Mouse (Mus musculus): ENCODE measurements around the gene AW011738. TPM values are rescaled to one million over a fixed set of nuclear protein-coding genes. Genes with fewer than 3 reads are reported as not detected.
A peak's percentile ranks its signal among the peaks of the same experiment; 100 is the strongest.

Gene AW011738
- total RNA-seq, 4 experiments from 2014 or later, result 5.9 to 7.3 (median 6.3) TPM

GRCm38 (mm10) chr4:156197829-156198205 is 5.3 kb upstream of the AW011738 start:
- DNase-seq (ENCODE audit: low spot score in 2 of 2), result peak; percentile 71 to 72

DNA sequence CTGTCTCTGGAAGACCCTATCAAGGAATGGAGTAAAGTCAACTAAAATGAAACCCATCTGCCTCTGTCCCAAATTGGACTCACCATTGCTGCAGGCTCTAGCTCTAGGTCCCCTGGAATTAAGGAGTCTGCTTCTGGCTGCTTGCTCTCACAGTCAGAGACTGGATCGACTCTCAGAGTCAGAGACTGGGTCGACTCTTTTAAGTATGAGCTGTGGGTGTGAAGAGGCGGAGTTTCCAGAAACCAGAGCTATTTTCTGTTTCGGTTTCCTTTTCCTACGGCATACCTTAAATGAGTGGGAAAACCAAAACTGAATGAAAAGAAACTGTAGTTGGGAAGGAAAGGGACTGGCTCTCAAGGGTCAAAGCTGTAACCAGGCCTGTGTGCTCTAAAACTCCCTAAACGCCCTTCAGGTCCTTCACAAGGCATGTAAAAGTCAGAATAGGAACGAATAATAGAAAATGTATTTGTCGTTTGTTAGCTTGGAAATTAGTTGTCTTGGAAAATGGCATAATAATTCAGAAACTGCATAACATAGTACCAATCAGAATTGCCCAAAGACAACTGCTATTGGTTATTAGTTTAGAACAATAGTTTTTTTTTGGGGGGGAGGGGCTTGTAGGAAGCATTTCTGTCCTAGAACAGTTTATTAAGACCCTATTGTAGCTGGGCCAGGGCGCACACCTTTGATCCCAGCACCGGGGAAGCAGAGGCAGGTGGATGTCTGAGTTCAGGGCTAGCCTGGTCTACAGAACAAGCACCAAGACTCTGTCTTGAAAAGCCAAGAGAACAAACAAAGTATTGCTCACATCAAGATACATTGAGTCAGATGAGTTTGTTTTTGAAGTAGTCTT is 2.3 kb upstream of the AW011738 start, which contains the start of gene Isg15:
Gene Isg15 (minus strand): TSS at position 196 of the 853 bp plus-strand sequence.
- no peak for DNase-seq (ENCODE audit: low spot score in 2 of 2)

DNA sequence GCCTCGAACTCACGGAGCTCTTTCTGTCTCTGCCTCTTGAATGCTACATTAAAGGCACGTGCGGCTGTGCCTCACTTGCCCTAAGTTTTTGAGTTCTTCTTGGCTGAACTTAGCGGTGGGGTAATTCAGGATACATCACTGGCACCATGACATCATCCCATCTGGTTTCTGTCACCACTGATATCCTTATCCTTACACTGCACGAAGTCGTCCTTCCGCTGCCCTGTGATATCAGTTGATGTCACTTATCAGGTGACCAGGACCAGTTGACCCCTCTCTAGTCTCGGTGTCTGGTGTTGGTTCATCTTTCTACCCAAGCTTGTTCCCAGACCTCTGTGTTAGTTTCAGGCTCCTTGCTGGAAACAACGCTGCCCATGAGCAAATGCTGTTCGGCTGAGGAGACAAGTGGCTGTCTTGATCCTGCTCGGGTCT is 626 bp upstream of the AW011738 start:
- no peak for DNase-seq (ENCODE audit: low spot score in 2 of 2)

DNA sequence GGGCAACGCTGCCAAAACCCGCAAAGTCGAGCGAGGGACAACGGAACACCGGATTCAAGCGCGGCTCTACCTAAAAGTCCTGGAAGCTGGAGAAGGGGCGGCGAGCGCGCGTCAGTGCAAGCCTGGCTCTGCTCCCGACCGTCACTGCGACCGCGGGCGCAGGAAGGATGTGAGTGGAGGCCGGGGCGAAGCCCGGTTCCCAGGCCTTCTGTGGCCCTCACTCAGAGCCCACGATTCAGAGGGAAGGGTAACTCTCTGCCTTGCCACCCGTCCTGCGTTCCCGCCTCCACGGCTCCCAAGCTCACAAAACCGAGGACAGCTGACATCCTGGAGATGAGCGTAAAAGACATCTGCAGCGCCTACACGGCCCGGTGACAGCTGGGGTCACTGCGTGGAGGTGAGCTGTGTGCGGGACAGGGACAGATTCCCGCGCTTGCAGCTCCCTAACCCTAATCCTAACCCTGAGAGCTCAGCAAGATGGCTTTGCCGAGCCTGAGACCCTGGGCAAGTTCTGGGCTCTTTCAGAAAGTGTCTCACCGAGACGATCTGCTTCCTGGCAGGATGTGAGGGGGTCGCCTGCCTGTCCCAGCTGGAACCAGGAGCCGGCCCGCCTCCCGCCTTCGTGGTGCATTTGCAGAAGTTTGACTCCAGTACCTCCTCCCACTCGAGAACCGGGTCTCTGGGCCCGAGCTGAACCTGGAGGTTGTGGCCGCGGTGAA is 468 bp downstream of the AW011738 start:
- no peak for DNase-seq (ENCODE audit: low spot score in 2 of 2)

- DNase-seq (ENCODE audit: low spot score in 2 of 2), result no peak
Observed at GRCm38 (mm10) chr4:156208872-156209271, 5.8 kb downstream of the AW011738 start.

DNA sequence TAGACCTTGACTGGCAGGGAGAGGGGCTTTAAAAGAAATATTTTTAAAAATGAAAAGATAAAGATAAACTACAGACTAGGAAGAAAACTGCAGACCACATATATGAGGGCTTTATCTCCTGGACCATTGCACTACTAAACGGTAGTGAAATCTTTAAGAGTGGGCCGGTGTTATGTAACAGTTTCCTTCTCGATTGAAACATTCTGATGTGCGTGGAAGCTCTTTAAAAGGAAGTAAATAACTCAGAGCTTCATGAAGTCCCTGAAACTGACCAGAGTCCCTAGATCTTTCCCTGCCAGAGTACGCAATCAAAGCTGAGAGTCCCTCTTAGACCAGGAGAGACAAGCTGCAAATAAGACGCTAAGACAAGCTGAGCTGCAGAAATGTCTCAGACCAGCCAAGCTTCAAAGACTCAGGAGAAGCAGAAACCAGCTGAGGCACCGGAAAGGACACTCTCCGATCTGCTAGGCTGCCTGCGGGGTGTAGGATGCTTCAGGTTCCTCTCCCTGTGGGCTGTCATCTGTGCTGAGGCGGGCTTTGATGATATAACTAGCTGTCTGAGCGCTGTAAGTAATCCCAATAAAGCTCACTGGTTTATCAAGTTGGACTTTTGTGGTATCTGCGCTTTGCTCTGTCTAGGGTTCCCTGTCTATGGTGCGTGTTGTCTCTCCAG is 7.0 kb downstream of the AW011738 start:
- no peak for DNase-seq (ENCODE audit: low spot score in 2 of 2)

GRCm38 (mm10) chr4:156213134-156213533 is 10.0 kb downstream of the AW011738 start:
- DNase-seq (ENCODE audit: low spot score in 2 of 2), result no peak

- DNase-seq (ENCODE audit: low spot score in 2 of 2), result no peak
Observed at GRCm38 (mm10) chr4:156215649-156216048, 12.5 kb downstream of the AW011738 start, which contains the start of gene Perm1. Perm1 (plus strand) TSS chr4:156215868.

- no peak for DNase-seq (ENCODE audit: low spot score in 2 of 2)
Observed at GRCm38 (mm10) chr4:156216196-156216595, 13.1 kb downstream of the AW011738 start.

DNA sequence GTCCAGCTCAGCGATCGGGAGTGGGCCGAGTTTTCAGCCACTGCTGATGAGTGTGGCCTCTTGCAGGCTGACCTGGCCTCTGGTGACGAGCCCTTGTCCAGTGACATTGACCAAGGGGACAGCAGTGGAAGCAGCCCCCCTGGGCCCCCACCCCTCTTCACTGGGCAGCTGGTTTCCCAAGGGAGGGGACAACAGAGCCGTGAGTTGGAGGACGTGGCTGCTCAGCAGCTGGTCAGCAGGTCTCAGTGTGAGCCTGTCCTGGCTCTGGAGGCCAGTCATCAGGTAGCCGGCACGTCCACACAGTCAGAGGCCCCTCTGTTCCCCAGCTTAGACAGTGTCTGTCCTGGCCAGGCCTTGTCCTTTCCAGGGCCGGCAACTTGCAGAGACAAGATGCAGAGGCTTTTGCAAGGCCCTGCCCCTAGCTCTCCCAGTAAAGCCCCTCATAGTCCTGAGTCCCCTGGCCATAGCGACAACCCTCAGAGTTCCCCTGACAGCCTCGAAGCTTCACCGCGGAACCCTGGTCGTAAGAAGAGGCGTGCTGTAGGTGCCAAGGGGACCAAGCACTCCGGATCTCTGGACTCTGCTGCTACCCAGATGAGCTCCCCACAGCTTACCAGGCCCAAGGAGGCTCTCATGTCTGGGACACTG is 14.0 kb downstream of the AW011738 start:
- DNase-seq (ENCODE audit: low spot score in 2 of 2), result no peak

DNA sequence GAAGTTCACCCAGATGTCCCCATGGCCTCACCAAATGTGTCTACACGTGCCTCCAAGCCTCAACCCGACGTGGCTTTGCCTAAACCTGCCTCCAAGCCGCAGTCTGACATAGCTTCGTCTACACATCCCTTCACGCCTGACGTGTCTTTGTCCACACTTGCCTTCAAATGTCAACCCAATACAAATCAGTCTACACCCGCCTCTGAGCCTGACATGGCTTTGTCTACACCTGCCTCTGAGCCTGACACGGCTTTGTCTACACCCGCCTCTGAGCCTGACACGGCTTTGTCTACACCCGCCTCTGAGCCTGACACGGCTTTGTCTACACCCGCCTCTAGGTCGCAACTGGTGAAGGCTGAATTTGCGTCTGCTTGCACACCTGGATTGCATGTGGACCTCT is 14.7 kb downstream of the AW011738 start:
- no peak for DNase-seq (ENCODE audit: low spot score in 2 of 2)

DNA sequence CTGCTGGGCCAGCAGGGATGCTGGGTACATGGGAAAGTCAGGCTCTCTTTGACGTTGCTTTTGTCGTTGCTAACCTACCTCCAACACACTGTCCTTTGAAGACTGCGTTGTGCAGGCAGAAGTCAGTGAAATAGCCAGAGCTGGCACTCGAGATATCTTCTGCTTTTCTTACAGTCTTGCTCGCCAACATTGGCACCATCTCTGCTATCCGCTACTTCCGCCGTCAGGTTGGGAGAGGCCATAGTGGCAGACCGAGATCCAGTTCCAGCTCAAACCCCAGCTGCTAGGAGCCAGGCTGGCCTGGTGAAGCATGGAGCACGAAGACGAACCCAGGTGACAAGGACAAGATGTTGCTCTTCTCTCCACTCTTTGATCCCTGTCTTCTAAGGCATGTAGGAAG is 16.8 kb downstream of the AW011738 start:
- DNase-seq (ENCODE audit: low spot score in 2 of 2), result no peak

GRCm38 (mm10) chr4:156224276-156224675 is 21.2 kb downstream of the AW011738 start:
- no peak for DNase-seq (ENCODE audit: low spot score in 2 of 2)

- DNase-seq (ENCODE audit: low spot score in 2 of 2), result no peak
Observed at GRCm38 (mm10) chr4:156227752-156228392, 24.8 kb downstream of the AW011738 start.

- no peak for DNase-seq (ENCODE audit: low spot score in 2 of 2)
Observed at GRCm38 (mm10) chr4:156228393-156229024, 25.4 kb downstream of the AW011738 start.

GRCm38 (mm10) chr4:156234021-156234501 is 31.0 kb downstream of the AW011738 start:
- DNase-seq (ENCODE audit: low spot score in 2 of 2), result no peak

GRCm38 (mm10) chr4:156234701-156235213 is 31.7 kb downstream of the AW011738 start, which contains the start of gene Plekhn1:
Plekhn1 (minus strand) TSS chr4:156234857.
- peak in 1 of 2 experiments; percentile 60 for DNase-seq (ENCODE audit: low spot score in 2 of 2)

DNA sequence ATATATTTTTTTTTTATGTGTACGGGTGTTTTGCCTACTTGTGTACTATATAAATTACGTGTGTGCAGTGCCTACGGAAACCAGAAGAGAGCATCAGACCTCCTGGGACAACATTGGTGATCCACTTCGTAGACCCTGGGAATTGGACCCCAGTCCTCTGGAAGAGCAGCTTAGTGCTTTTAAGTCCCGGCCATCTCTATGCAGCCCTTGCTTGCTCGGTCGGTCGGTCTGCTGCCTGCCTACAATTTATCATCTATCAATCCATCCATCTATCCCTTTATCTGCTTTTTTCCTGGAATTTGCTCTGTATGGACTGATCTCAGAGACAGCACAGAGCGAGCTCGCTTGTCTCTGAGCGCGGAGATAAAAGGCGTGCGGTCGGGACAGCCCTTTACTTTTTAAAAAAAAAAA is 32.3 kb downstream of the AW011738 start:
- DNase-seq (ENCODE audit: low spot score in 2 of 2), result no peak

GRCm38 (mm10) chr4:156235808-156236533 is 32.9 kb downstream of the AW011738 start, which contains the start of gene Noc2l:
Noc2l (plus strand) TSS chr4:156236010.
- peak; percentile 77 to 83 for DNase-seq (ENCODE audit: low spot score in 2 of 2)
